Mouse (Mus musculus) hindbrain, embryonic 11.5 days (tissue): ENCODE results near the gene Ttc28. TPM values are rescaled to one million over a fixed set of nuclear protein-coding genes. Genes with fewer than 3 reads are reported as not detected.

Experiments
- ATAC-seq: fragments of 200-750 bp; cut with Nextera tagmentation; 2 replicates; pipeline ENCODE4 v1.8.0; 2017; ENCODE audit warnings: mild to moderate bottlenecking, moderate TSS enrichment, moderate library complexity; ENCODE audit not compliant: low FRiP score
- DNase-seq: peaks from one replicate; pipeline ENCODE4 v3.0.0-alpha.2; 2015; ENCODE audit warnings: low spot score
- H3K27ac ChIP-seq: fragments of 300-500 bp; sonication (generic); 2 replicates; pipeline ENCODE4 v1.5.1; 2014; ENCODE audit warnings: mild to moderate bottlenecking, low read depth, low read length
- H3K27me3 ChIP-seq: fragments of 300-500 bp; sonication (generic); 2 replicates; pipeline ENCODE4 v1.6.1; 2014; ENCODE audit warnings: mild to moderate bottlenecking, low read length, moderate library complexity, mixed read lengths; ENCODE audit not compliant: control insufficient read depth, insufficient read depth
- H3K36me3 ChIP-seq: fragments of 300-500 bp; sonication (generic); 2 replicates; pipeline ENCODE4 v1.6.1; 2014; ENCODE audit warnings: mild to moderate bottlenecking, low read length, moderate library complexity, mixed read lengths; ENCODE audit not compliant: control insufficient read depth, insufficient read depth
- H3K4me1 ChIP-seq: fragments of 300-500 bp; sonication (generic); replicated peaks from 2 replicates; pipeline ENCODE4 v1.6.1; 2014; ENCODE audit warnings: low read length, mixed read lengths; ENCODE audit not compliant: control insufficient read depth, insufficient read depth
- H3K4me2 ChIP-seq: fragments of 300-500 bp; sonication (generic); replicated peaks from 2 replicates; pipeline ENCODE4 v1.6.1; 2014; ENCODE audit warnings: mild to moderate bottlenecking, low read depth, low read length
- H3K4me3 ChIP-seq: fragments of 300-500 bp; sonication (generic); 2 replicates; pipeline ENCODE4 v1.5.1; 2014; ENCODE audit warnings: low read depth, low read length
- H3K9ac ChIP-seq: fragments of 300-500 bp; sonication (generic); 2 replicates; pipeline ENCODE4 v1.6.1; 2014; ENCODE audit warnings: low read depth, low read length
- H3K9me3 ChIP-seq: fragments of 300-500 bp; sonication (generic); 2 replicates; pipeline ENCODE4 v1.6.1; 2016; ENCODE audit warnings: low read length; ENCODE audit not compliant: control insufficient read depth
- WGBS: fragments of 180-500 bp; shearing (Covaris S2); extraction: QIAGEN DNeasy Blood & Tissue Kit; methylation state at CpG from one replicate; pipeline ENCODE4 v1.1.7; 2014; 5-methylcytosine and 5-hydroxymethylcytosine counted together
- polyA plus RNA-seq: library from polyadenylated mRNA; unstranded; fragments of >200 nt; fragmentation: Nextera tagmentation; extraction: Ambion mirVana; gene quantifications from 2 replicates; pipeline ENCODE4 v1.2.1, GENCODE M21; 2014

Gene Ttc28
- polyA plus RNA-seq, 1 experiment from 2014 or later = 15.6 TPM

DNA sequence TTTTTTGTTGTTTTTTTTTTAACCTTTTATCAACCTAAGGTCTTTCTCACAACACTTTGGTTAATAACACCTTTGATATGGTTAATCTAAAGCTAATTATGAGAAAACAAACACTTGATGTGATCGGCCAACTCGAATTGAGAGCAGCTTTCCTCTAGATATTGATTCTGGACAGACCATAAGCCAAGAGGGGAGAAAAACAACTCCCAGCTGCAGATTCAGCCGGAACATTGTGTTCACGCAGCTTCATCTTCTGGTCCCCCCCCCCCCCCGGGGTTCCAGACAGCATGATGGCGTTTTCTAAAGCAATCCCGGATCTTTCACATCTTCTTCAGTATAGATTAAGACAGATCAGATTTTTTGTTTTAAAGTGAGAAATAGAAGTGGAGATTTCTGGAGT lies 194.4 kb downstream of the Ttc28 start:
- H3K27ac ChIP-seq = no peak overlapping the region

DNA sequence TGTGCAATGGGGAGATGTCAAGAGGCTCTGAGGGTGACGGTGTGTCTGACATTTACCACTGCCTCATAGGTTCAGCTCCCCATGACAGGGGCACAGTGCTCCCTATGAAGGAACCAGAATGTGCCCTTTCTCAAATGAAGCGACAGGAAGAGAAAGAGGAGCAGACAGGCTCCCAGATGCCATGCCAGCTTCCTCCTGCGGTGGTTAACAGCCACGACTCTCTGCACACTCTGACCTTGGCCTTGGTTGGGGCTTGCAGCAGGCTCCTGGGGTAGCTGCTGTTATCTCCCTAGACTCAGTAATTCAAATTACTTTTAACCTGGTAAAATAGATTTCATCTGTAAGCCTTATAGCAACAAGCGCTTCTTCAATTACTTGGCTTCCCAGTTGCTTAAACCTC lies 196.2 kb downstream of the Ttc28 start:
- WGBS = 78% methylated on average over 5 of the region's 5 CpGs
- Histone ChIP-seq H3K9ac (no peak overlapping the region), H3K4me3 (no peak overlapping the region), H3K27ac (no peak overlapping the region), H3K4me2 (no peak overlapping the region), H3K9me3 (no peaks in the 10 kb centered on the region), H3K4me1 (peaks cover 6% of the 10 kb centered on the region; the same call in 1 of the 2 replicates), H3K36me3 (no peaks in the 10 kb centered on the region), H3K27me3 (no peaks in the 10 kb centered on the region)
- DNase-seq (no peak), ATAC-seq (no peak)

More for the DNA sequence above, 194.4 kb downstream of the Ttc28 start:
- no peaks in the 10 kb centered on the region for H3K27me3 ChIP-seq
- H3K4me3 ChIP-seq = no peak overlapping the region
- no peaks in the 10 kb centered on the region for H3K9me3 ChIP-seq
- no peak overlapping the region for H3K9ac ChIP-seq
- H3K36me3 ChIP-seq = no peaks in the 10 kb centered on the region
- 53% methylated on average over 7 of the region's 7 CpGs for WGBS
- no peak for DNase-seq
- no peak overlapping the region for H3K4me2 ChIP-seq
- no peak for ATAC-seq
- H3K4me1 ChIP-seq = peaks cover 6% of the 10 kb centered on the region; the same call in 1 of the 2 replicates

DNA sequence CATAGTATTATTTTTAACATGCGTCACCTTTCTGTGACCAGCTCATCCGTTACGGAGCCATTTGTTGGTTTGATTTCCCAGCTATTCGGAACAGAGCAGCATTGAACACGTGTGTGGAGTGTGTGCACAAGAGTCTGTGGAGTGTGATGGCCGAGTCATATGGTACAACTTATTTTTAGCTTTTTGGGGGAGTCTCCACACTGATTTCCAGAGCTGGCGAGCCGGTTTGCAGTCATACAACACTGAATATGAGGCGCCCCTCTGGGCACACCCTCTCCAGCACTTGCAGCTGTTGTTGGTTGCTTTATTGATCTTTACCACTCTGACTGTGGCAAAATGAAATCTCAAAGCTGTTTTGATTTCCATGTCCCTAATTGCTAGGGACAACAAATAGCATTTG lies 197.7 kb downstream of the Ttc28 start:
- Histone ChIP-seq H3K4me2 (no peak overlapping the region), H3K4me1 (peaks cover 6% of the 10 kb centered on the region; the same call in 1 of the 2 replicates), H3K36me3 (no peaks in the 10 kb centered on the region), H3K9ac (no peak overlapping the region), H3K4me3 (no peak overlapping the region), H3K27me3 (no peaks in the 10 kb centered on the region), H3K9me3 (no peaks in the 10 kb centered on the region), H3K27ac (no peak overlapping the region)
- DNase-seq (no peak), ATAC-seq (no peak)
- 90% methylated on average over 9 of the region's 9 CpGs for WGBS

DNA sequence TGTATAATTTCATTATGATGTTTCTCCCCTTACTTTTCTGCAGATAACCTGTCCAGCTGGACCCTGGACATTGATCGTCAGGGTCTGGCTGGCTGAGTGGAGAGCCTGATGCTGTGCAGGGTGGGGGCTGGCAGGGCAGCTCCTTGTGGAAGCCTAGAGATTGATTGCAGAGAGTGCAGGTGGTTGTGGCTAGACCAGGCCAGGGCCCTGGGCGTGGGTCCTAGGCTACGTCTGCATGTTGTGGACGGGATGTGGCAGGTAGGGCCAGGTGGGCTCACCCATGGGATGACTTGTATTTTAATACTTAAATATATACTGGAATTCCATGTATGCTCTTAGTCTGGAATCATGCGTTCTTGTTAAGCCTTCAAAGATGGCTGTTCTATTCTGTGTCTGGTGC lies 201.0 kb downstream of the Ttc28 start:
- DNase-seq = no peak
- no peak overlapping the region for H3K4me2 ChIP-seq
- no peaks in the 10 kb centered on the region for H3K4me1 ChIP-seq
- H3K27me3 ChIP-seq = no peaks in the 10 kb centered on the region
- H3K9ac ChIP-seq = no peak overlapping the region
- 86% methylated on average over 5 of the region's 5 CpGs for WGBS
- H3K4me3 ChIP-seq = no peak overlapping the region
- no peaks in the 10 kb centered on the region for H3K9me3 ChIP-seq
- H3K36me3 ChIP-seq = no peaks in the 10 kb centered on the region
- no peak for ATAC-seq
- H3K27ac ChIP-seq = no peak overlapping the region

DNA sequence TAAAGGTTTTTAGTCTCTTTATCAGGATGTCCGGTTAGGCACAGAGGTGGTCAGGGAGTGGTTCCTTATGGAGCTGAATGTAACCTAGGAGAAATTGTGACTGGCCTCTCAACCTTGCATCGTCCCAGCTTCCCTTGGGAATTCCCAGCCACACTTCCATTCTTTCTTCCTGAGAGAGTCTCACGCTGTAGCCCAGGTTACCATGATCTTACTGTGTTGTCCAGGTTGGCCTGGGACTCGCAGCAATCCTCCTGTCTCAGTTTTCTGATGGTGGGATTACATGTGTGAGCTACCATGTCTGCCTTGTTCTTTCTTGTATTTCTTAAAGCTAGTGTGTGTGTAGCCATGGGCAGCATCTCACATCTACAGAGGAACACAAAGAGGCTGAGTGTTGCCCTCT lies 206.2 kb downstream of the Ttc28 start:
- Histone ChIP-seq H3K36me3 (no peaks in the 10 kb centered on the region), H3K4me3 (no peak overlapping the region), H3K4me2 (no peak overlapping the region), H3K27ac (no peak overlapping the region), H3K9ac (no peak overlapping the region), H3K4me1 (no peaks in the 10 kb centered on the region), H3K27me3 (no peaks in the 10 kb centered on the region), H3K9me3 (no peaks in the 10 kb centered on the region)
- ATAC-seq (no peak), DNase-seq (no peak)
- 94% methylated on average over 4 of the region's 4 CpGs for WGBS

DNA sequence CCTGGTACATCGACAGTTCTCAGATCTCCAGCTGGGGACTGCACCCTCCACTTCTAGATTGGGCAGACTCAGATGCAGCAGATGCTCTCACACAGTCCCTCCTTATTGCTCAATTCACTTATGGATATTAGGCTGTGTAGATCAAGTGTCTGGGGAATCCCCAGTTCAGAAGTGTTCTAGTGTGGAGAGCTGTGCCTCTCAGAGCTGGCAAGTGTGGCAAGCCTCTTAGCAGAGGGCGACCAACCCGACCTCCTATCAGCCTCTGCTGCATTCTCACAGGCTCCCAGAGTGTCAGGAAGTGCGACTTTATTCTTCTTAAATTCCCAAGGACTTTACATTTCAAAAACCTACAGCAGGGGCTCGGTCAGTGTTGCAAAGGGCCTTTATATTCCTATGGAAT lies 217.1 kb downstream of the Ttc28 start:
- 0 out of 2 replicates have a peak, but pooled peaks have one; percentile 17 for ATAC-seq
- Histone ChIP-seq H3K27me3 (no peaks in the 10 kb centered on the region), H3K4me2 (no peak overlapping the region), H3K36me3 (0 out of 2 replicates have a peak, but pooled peaks cover 4% of the 10 kb centered on the region), H3K9ac (no peak overlapping the region), H3K4me3 (no peak overlapping the region), H3K4me1 (peaks cover 14% of the 10 kb centered on the region), H3K27ac (no peak overlapping the region), H3K9me3 (no peaks in the 10 kb centered on the region)
- WGBS = 37% methylated on average over 5 of the region's 5 CpGs
- DNase-seq = no peak

DNA sequence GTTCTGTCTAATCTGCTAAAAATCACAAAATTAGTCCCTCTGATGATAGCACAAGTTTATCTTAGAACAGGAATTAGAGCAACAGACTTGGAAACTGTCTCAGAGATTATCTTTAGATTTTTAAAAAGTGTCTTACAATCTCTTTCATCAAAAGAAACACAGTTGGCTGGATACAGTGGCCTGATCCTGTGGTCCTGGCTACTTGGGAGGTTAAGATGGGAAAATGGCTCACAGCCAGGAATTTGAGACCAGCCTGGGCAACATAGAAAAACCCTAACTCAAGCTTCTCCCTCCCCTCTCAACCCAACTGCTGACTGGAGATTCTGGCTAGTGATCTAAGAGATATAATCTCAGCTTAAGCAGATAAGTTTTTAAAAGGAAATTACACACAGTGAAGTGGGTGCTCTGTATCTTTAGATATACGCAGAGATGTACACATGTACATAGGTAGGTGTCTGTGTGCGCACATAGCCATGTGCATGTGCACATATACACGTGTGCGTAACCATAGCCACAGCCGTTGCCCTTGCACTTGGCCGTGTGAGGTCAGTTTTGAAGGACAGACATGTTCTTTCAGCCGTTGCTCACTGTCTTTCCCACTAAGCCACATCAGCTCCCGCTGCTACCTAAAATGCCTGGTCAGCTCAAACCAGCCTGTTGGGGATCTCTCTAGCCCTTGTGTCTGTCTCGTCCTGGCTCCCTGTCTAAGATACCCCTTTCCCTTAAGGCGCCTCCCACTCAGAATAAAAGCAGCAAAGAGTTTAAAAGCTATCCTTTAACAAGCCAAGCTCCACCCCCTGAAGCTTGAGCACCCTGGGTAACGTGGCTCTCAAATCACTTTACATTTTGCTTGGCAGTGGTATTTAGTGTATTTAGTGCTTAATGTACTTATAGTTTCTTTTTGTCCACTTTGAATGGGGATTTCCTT lies 217.9 kb downstream of the Ttc28 start:
- H3K27ac ChIP-seq = no peak overlapping the region
- WGBS = 67% methylated on average over 11 of the region's 11 CpGs
- no peak for ATAC-seq

DNA sequence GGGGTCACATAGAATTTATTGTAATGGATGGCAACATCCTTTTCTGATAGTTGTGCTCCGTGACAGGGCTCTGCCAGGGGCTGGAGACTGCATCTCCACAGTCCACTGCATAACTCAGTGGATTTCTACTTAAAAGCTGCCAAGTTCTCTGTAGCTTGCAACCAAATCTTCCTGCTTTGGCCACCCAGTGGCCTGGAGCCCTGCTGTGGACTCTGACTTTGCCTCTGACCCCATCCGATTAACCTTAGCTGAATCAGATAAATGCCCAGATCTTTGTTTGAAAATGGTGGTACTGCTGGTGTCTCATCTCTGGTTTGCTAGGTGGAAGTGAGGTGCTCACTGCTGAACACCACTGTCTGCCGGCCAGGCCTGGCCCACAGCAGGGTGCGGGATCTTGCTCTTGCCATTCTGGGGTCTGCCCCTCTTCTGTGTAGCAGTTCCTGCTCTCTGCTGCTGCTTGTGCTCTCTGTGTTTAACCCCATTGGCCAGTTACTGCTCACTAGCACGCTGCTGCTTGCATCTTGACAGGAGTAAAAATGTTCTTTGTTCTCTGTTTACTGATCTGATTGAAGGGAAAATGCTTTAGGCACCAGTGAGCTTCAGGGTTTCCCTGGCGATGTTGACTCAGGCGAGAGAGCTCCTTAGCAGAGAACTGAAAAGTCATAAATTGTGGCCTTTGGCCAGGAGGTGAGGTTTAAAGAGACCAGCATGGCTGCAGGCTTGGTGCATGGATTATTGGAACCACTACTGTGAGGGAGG lies 219.1 kb downstream of the Ttc28 start:
- no peak overlapping the region for H3K4me2 ChIP-seq
- H3K4me3 ChIP-seq = no peak overlapping the region
- H3K27ac ChIP-seq = peak overlapping the region; percentile 65
- peaks cover 14% of the 10 kb centered on the region for H3K4me1 ChIP-seq
- 0 out of 2 replicates have a peak, but pooled peaks have one; percentile 53 for ATAC-seq
- no peaks in the 10 kb centered on the region for H3K9me3 ChIP-seq
- DNase-seq = no peak
- peak overlapping the region; percentile 34; the same call in 1 of the 2 replicates for H3K9ac ChIP-seq
- no peaks in the 10 kb centered on the region for H3K27me3 ChIP-seq
- H3K36me3 ChIP-seq = 0 out of 2 replicates have a peak, but pooled peaks cover 4% of the 10 kb centered on the region
- 22% methylated on average over 7 of the region's 7 CpGs for WGBS

More for the DNA sequence above, 217.9 kb downstream of the Ttc28 start:
- H3K9me3 ChIP-seq = no peaks in the 10 kb centered on the region
- no peak overlapping the region for H3K4me2 ChIP-seq
- H3K9ac ChIP-seq = no peak overlapping the region
- peaks cover 14% of the 10 kb centered on the region for H3K4me1 ChIP-seq
- no peaks in the 10 kb centered on the region for H3K27me3 ChIP-seq
- no peak for DNase-seq
- H3K36me3 ChIP-seq = 0 out of 2 replicates have a peak, but pooled peaks cover 4% of the 10 kb centered on the region
- no peak overlapping the region for H3K4me3 ChIP-seq
